Mouse (Mus musculus) ES-E14 (cell line): ENCODE measurements around the gene Macrod2. TPM values are rescaled to one million over a fixed set of nuclear protein-coding genes. Genes with fewer than 3 reads are reported as not detected.

ENCODE experiments used
- DNase-seq: peaks from one replicate; pipeline ENCODE4 v3.0.0-alpha.2; 2013; ENCODE audit warnings: low read depth, low spot score
- H3K27ac ChIP-seq: 2 replicates; pipeline ENCODE4 v1.5.1; 2012; ENCODE audit warnings: low read depth, mild to moderate bottlenecking, low read length, moderate library complexity, mixed read lengths; ENCODE audit not compliant: poor library complexity, insufficient read depth, severe bottlenecking
- H3K36me3 ChIP-seq: 2 replicates; pipeline ENCODE4 v1.6.1; 2012; ENCODE audit warnings: mild to moderate bottlenecking, low read length, moderate library complexity, mixed read lengths; ENCODE audit not compliant: control insufficient read depth, poor library complexity, insufficient read depth, severe bottlenecking
- H3K4me1 ChIP-seq, 2 experiments: fragments of 150-350 bp in 1 of 2; sonication (generic) in 1 of 2; 2 replicates each; pipeline ENCODE4 v1.6.1; 2012; ENCODE audit warnings: low read length in 2 of 2, mild to moderate bottlenecking in 1 of 2, mixed read lengths in 1 of 2; ENCODE audit not compliant: control insufficient read depth in 2 of 2, insufficient read depth in 2 of 2, poor library complexity in 1 of 2
- H3K4me3 ChIP-seq, 2 experiments: fragments of 150-350 bp in 1 of 2; sonication (generic) in 1 of 2; 2 replicates each; pipeline ENCODE4 v1.5.1; 2012; ENCODE audit warnings: low read length in 2 of 2, low read depth in 1 of 2, mild to moderate bottlenecking in 1 of 2, mixed read lengths in 1 of 2; ENCODE audit not compliant: insufficient read depth in 1 of 2, poor library complexity in 1 of 2, severe bottlenecking in 1 of 2
- H3K9ac ChIP-seq: 2 replicates; pipeline ENCODE4 v1.6.1; 2012; ENCODE audit warnings: low read depth, mild to moderate bottlenecking, low read length, mixed read lengths; ENCODE audit not compliant: poor library complexity, insufficient read depth, severe bottlenecking
- H3K9me3 ChIP-seq: fragments of 150-350 bp; sonication (generic); 2 replicates; pipeline ENCODE4 v1.6.1; 2012; ENCODE audit warnings: low read depth, mild to moderate bottlenecking, low read length; ENCODE audit not compliant: control insufficient read depth, insufficient read depth
- CHD2 ChIP-seq: IDR thresholded peaks from 2 replicates; pipeline ENCODE4 v1.6.1; 2014; ENCODE audit warnings: mild to moderate bottlenecking, low read depth, low read length, inconsistent platforms
- HCFC1 ChIP-seq: IDR thresholded peaks from 2 replicates; pipeline ENCODE4 v1.6.1; 2012; ENCODE audit warnings: low read length, inconsistent platforms, borderline replicate concordance; ENCODE audit not compliant: insufficient read depth
- MAFK ChIP-seq: IDR thresholded peaks from 2 replicates; pipeline ENCODE4 v1.6.1; 2014; ENCODE audit warnings: mild to moderate bottlenecking, low read depth, low read length, inconsistent platforms; ENCODE audit not compliant: insufficient read depth
- ZC3H11A ChIP-seq: IDR thresholded peaks from 2 replicates; pipeline ENCODE4 v1.6.1; 2012; ENCODE audit warnings: low read depth, mild to moderate bottlenecking, inconsistent platforms, low read length, borderline replicate concordance
- ZNF384 ChIP-seq: IDR thresholded peaks from 2 replicates; pipeline ENCODE4 v1.6.1; 2012; ENCODE audit warnings: low read depth, low read length, inconsistent platforms
- in situ Hi-C, 2 experiments: fragments of 600-800 bp; cut with MboI; formaldehyde crosslinking; loops; one replicate each; pipeline ENCODE4 v1.15.1; 2025; ENCODE audit warnings: low sequenced_read_pairs in 2 of 2, inconsistent platforms in 1 of 2; ENCODE audit not compliant: unreplicated experiment in 2 of 2
- total RNA-seq: library from RNA; depleted of rRNA; stranded (reverse); fragments of 300-350 nt; gene quantifications from 2 replicates; pipeline ENCODE4 v1.2.3, GENCODE M21; 2012

The Macrod2 gene
- total RNA-seq, 1 experiment, result 12.7 TPM

GRCm38 (mm10) chr2:140959246-140959645, 564.1 kb downstream of the Macrod2 start:
- H3K9me3 ChIP-seq, result no peaks in the 10 kb centered on the region
- no peaks in the 10 kb centered on the region for H3K36me3 ChIP-seq
- H3K4me3 ChIP-seq, result no peak overlapping the region
- in situ Hi-C loops, result no loop called here
- H3K4me1 ChIP-seq, result no peaks in the 10 kb centered on the region
- no peak for DNase-seq
- no peak overlapping the region for H3K9ac ChIP-seq
- TF ChIP-seq CHD2 (no peak), ZC3H11A (no peak), MAFK (no peak), ZNF384 (no peak), HCFC1 (no peak)
- H3K27ac ChIP-seq, result no peak overlapping the region

GRCm38 (mm10) chr2:140970181-140970580, 575.1 kb downstream of the Macrod2 start:
- in situ Hi-C loops, result no loop called here
- H3K4me3 ChIP-seq, result no peak overlapping the region
- H3K27ac ChIP-seq, result no peak overlapping the region
- no peaks in the 10 kb centered on the region for H3K36me3 ChIP-seq
- TF ChIP-seq MAFK (no peak), CHD2 (no peak), HCFC1 (no peak), ZC3H11A (no peak), ZNF384 (no peak)
- H3K9me3 ChIP-seq, result no peaks in the 10 kb centered on the region
- no peaks in the 10 kb centered on the region for H3K4me1 ChIP-seq
- no peak overlapping the region for H3K9ac ChIP-seq
- DNase-seq, result no peak

DNA sequence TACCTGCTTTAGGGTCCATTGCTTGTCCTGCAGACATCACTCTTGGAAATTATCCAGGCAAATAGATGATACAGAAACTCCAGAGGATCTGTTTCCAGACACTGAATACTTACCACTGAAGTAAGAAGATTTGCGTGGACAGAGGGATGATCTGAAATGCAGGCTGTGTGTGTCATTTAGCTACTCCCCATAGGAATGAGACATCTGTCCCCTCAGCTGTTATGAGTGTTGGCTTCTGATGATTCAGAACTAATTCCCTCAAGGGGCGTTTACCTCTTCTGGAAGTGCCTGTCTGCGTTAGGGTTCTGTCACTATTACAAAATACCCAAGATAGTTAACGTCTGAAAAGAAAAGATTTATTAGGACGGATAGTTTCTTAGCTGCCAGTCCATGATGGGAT, 576.7 kb downstream of the Macrod2 start:
- no peaks in the 10 kb centered on the region for H3K9me3 ChIP-seq
- no peak for DNase-seq
- no peak overlapping the region for H3K27ac ChIP-seq
- H3K9ac ChIP-seq, result no peak overlapping the region
- in situ Hi-C loops, result no loop called here
- TF ChIP-seq ZNF384, result no peak
- TF ChIP-seq HCFC1, result no peak
- no peak for TF ChIP-seq ZC3H11A
- no peak for TF ChIP-seq MAFK
- no peak for TF ChIP-seq CHD2
- no peak overlapping the region for H3K4me3 ChIP-seq
- H3K4me1 ChIP-seq, result no peaks in the 10 kb centered on the region
- no peaks in the 10 kb centered on the region for H3K36me3 ChIP-seq

- DNase-seq, result no peak
- H3K36me3 ChIP-seq, result no peaks in the 10 kb centered on the region
- H3K9ac ChIP-seq, result no peak overlapping the region
- no peaks in the 10 kb centered on the region for H3K9me3 ChIP-seq
- in situ Hi-C loops, result no loop called here
- no peaks in the 10 kb centered on the region for H3K4me1 ChIP-seq
- no peak overlapping the region for H3K27ac ChIP-seq
- TF ChIP-seq ZC3H11A (no peak), MAFK (no peak), CHD2 (no peak), HCFC1 (no peak), ZNF384 (no peak)
- H3K4me3 ChIP-seq, result no peak overlapping the region
These were observed 590.7 kb downstream of the Macrod2 start for GRCm38 (mm10) chr2:140985670-140986372.

DNA sequence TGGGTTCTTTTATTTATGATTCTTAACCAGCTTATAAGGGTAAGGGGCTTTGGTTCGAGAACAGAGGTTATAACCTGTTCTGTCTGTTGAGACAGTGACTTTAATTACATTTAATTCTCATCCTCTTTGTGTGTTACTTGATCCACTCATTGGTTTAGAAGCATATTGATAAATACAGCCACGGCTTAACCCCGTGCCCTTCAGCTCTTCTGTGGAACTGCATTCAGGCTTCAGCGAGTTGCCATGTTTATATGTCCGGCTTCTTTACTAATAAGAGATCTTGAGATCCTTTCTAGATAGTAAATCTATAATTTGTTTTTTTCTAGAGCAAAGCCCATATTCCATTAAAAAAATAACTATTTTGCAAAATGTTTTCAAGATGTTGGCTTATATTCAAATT, 608.7 kb downstream of the Macrod2 start:
- no peak overlapping the region for H3K9ac ChIP-seq
- no peaks in the 10 kb centered on the region for H3K36me3 ChIP-seq
- H3K9me3 ChIP-seq, result no peaks in the 10 kb centered on the region
- H3K4me3 ChIP-seq, result no peak overlapping the region
- no peaks in the 10 kb centered on the region for H3K4me1 ChIP-seq
- no peak for DNase-seq
- no peak for TF ChIP-seq ZNF384
- no peak for TF ChIP-seq MAFK
- TF ChIP-seq HCFC1, result no peak
- no peak for TF ChIP-seq ZC3H11A
- TF ChIP-seq CHD2, result no peak
- no peak overlapping the region for H3K27ac ChIP-seq
- in situ Hi-C loops, result no loop called here
